Mouse (Mus musculus) liver, embryonic 14.5 days (tissue): ENCODE data around the gene Spryd3.

ENCODE experiments used
- CTCF ChIP-seq: IDR thresholded peaks from 2 replicates; pipeline ENCODE4 v1.5.1; 2016; ENCODE audit warnings: antibody characterized with exemption, low read depth, control low read depth
- EP300 ChIP-seq: IDR thresholded peaks from 2 replicates; pipeline ENCODE4 v1.6.1; 2016; ENCODE audit warnings: antibody characterized with exemption, low read depth

- TF ChIP-seq EP300 (no peak), CTCF (no peak; the same call in 1 of the 2 replicates)
Measured at GRCm38 (mm10) chr15:102160415-102161060, 24.5 kb upstream of the Spryd3 start.
